Mouse (Mus musculus) lung, adult 2 months (tissue): ENCODE measurements around the gene Cyp4f13.

Experiments used
- CTCF ChIP-seq: fragments of 200-500 bp; IDR thresholded peaks from 2 replicates; pipeline ENCODE4 v1.5.1; 2011; ENCODE audit warnings: mild to moderate bottlenecking, low read length, control low read depth; ENCODE audit not compliant: insufficient read depth
- POLR2A ChIP-seq: fragments of 200-500 bp; IDR thresholded peaks from 2 replicates; pipeline ENCODE4 v1.6.1; 2011; ENCODE audit warnings: low read depth, mild to moderate bottlenecking, control low read depth, low read length, borderline replicate concordance; ENCODE audit errors: extremely low read depth

GRCm38 (mm10) chr17:32917131-32917530 is 30.1 kb downstream of the Cyp4f13 start, which contains the start of gene Cyp4f14:
- TF ChIP-seq CTCF (no peak), POLR2A (no peak)
